Mouse (Mus musculus) thymus, adult 2 months (tissue): Measurements from ENCODE around the gene Xrcc2. TPM values are rescaled to one million over a fixed set of nuclear protein-coding genes. Genes with fewer than 3 reads are reported as not detected.

Source experiments
- DNase-seq: peaks from one replicate; pipeline ENCODE4 v3.0.0; 2021
- H3K27ac ChIP-seq: fragments of 200-500 bp; 2 replicates; pipeline ENCODE4 v1.5.1; 2012; ENCODE audit warnings: low read length, control low read depth; ENCODE audit not compliant: control insufficient read depth, insufficient read depth
- H3K27me3 ChIP-seq: fragments of 200-500 bp; 2 replicates; pipeline ENCODE4 v1.6.1; 2012; ENCODE audit warnings: mild to moderate bottlenecking, low read length, moderate library complexity, mixed read lengths; ENCODE audit not compliant: control insufficient read depth, insufficient read depth
- H3K36me3 ChIP-seq: fragments of 200-500 bp; 2 replicates; pipeline ENCODE4 v1.6.1; 2012; ENCODE audit warnings: mild to moderate bottlenecking, low read length, moderate library complexity; ENCODE audit not compliant: control insufficient read depth, insufficient read depth
- H3K4me1 ChIP-seq: fragments of 200-500 bp; replicated peaks from 2 replicates; pipeline ENCODE4 v1.6.1; 2012; ENCODE audit warnings: low read length; ENCODE audit not compliant: control insufficient read depth, insufficient read depth
- H3K4me3 ChIP-seq: fragments of 200-500 bp; 2 replicates; pipeline ENCODE4 v1.5.1; 2012; ENCODE audit warnings: mild to moderate bottlenecking, low read length, control low read depth, moderate library complexity; ENCODE audit not compliant: control insufficient read depth, insufficient read depth
- CTCF ChIP-seq: fragments of 200-500 bp; IDR thresholded peaks from 2 replicates; pipeline ENCODE4 v1.5.1; 2012; ENCODE audit warnings: mild to moderate bottlenecking, control low read depth, low read length, moderate library complexity, borderline replicate concordance; ENCODE audit not compliant: control insufficient read depth, poor library complexity, insufficient read depth; ENCODE audit errors: extremely low read depth
- POLR2A ChIP-seq: fragments of 200-500 bp; IDR thresholded peaks from 2 replicates; pipeline ENCODE4 v1.6.1; 2012; ENCODE audit warnings: mild to moderate bottlenecking, low read length, control low read depth, moderate library complexity; ENCODE audit not compliant: control insufficient read depth, poor library complexity, insufficient read depth; ENCODE audit errors: extremely low read depth
- WGBS: fragments of 180-500 bp; shearing (Covaris S2); methylation state at CpG from one replicate; pipeline ENCODE4 v1.1.7; 2018; 5-methylcytosine and 5-hydroxymethylcytosine counted together
- polyA plus RNA-seq: library from polyadenylated mRNA; depleted of rRNA; stranded (reverse); fragments of >200 nt; gene quantifications from 2 replicates; pipeline ENCODE4 v1.2.3, GENCODE M21; 2012

Xrcc2 gene
- polyA plus RNA-seq, 1 experiment, result 10.6 TPM

- Histone ChIP-seq H3K4me3 (no peak overlapping the region), H3K4me1 (no peaks in the 10 kb centered on the region), H3K36me3 (no peaks in the 10 kb centered on the region), H3K27me3 (no peaks in the 10 kb centered on the region), H3K27ac (no peak overlapping the region)
- 91% methylated on average over 9 of the region's 9 CpGs for WGBS
- TF ChIP-seq POLR2A (no peak), CTCF (no peak)
- no peak for DNase-seq
Measured at GRCm38 (mm10) chr5:25668306-25668705, 37.3 kb downstream of the Xrcc2 start.

DNA sequence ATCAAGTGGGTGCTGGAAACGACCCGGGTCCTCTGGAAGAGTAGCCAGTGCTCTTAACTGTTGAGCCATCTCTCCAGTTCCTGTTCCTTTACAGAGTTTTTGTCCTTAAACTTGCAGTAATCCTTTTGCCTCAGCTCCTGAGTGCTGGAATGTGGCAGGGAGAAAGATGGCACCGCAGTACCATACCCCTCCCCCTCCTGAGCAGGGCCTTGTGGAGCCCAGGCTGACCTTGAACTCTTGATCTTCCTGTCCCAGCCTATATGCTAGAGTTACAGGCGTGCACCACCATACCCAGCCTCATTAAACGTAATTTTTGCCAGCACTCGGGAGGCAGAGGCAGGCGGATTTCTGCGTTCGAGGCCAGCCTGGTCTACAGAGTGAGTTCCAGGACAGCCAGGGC is 38.9 kb downstream of the Xrcc2 start:
- H3K4me1 ChIP-seq, result no peaks in the 10 kb centered on the region
- no peaks in the 10 kb centered on the region for H3K27me3 ChIP-seq
- no peak for TF ChIP-seq POLR2A
- TF ChIP-seq CTCF, result no peak
- H3K36me3 ChIP-seq, result no peaks in the 10 kb centered on the region
- 94% methylated on average over 9 of the region's 9 CpGs for WGBS
- no peak overlapping the region for H3K27ac ChIP-seq
- no peak overlapping the region for H3K4me3 ChIP-seq
- no peak for DNase-seq

DNA sequence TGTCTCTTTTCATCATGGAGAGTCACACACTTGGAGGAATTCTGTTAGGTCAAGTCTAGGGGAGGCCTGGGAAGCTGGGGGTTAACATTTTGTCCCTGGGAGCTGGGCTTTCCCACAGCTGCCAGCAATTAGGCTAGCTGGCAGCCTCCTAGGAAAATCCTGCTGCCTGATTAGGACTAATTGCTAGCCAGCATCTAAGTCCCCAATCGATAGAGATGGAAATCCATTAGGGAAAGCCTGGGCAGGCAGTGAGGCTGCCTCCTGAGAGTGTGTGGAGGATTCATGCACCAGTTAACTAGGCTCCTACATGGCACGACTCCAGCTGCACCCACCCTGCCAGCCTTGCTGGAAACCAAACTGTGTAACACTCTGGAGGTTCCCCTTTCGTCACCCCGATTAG is 39.5 kb downstream of the Xrcc2 start:
- H3K27me3 ChIP-seq, result no peaks in the 10 kb centered on the region
- no peak for DNase-seq
- WGBS, result 62% methylated on average over 4 of the region's 4 CpGs
- no peak overlapping the region for H3K4me3 ChIP-seq
- no peaks in the 10 kb centered on the region for H3K4me1 ChIP-seq
- H3K36me3 ChIP-seq, result no peaks in the 10 kb centered on the region
- H3K27ac ChIP-seq, result no peak overlapping the region
- TF ChIP-seq POLR2A (no peak), CTCF (no peak)

- 94% methylated on average over 10 of the region's 10 CpGs for WGBS
- DNase-seq, result no peak
- TF ChIP-seq POLR2A, result no peak
- no peak for TF ChIP-seq CTCF
- H3K27ac ChIP-seq, result no peak overlapping the region
- no peak overlapping the region for H3K4me3 ChIP-seq
- no peaks in the 10 kb centered on the region for H3K4me1 ChIP-seq
- no peaks in the 10 kb centered on the region for H3K36me3 ChIP-seq
- H3K27me3 ChIP-seq, result no peaks in the 10 kb centered on the region
Measured at GRCm38 (mm10) chr5:25665516-25665915, 40.1 kb downstream of the Xrcc2 start.

DNA sequence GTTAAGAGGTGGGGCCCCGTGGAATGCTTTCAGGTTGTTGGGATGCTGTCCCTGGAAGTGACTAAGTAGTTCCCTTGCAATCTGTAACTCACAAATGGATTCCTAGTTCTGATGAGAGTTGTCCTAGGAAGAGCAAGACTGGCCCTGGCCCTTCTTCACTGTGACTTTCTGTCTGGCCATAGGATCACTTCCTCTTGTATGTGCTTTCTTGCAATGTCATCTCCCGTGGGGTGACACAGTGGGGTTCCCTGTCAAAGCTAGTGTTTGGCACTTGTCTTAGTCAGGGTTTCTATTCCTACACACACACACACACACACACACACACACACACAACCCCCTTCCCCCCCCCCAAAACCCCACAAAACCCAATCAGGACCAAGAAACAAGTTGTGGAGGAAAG is 42.5 kb downstream of the Xrcc2 start:
- WGBS, result 50% methylated on average over 2 of the region's 2 CpGs
- no peaks in the 10 kb centered on the region for H3K27me3 ChIP-seq
- no peak overlapping the region for H3K27ac ChIP-seq
- H3K4me3 ChIP-seq, result no peak overlapping the region
- no peaks in the 10 kb centered on the region for H3K36me3 ChIP-seq
- DNase-seq, result no peak
- TF ChIP-seq POLR2A (no peak), CTCF (no peak)
- H3K4me1 ChIP-seq, result no peaks in the 10 kb centered on the region

DNA sequence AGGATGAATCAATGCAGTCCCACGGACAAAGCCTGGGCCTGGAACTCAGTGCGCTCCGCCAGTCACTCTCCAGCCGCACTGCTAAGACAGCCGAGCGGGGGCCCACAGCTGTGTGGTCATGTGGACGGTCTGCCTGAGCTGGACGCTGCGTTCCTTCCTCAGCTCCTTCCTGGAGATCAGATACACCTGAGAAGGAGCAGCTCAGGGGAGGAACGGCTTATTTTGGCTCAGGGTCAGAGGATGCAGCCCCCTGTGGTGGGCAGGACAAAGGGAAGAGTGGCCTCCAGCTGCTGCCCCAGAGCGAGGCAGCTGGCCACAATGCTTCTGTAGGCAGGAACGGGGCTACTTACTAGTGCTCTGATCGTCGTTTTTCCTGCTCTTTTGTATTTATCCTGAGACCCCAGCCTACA is 51.0 kb downstream of the Xrcc2 start:
- no peaks in the 10 kb centered on the region for H3K27me3 ChIP-seq
- no peak overlapping the region for H3K27ac ChIP-seq
- H3K4me1 ChIP-seq, result no peaks in the 10 kb centered on the region
- no peaks in the 10 kb centered on the region for H3K36me3 ChIP-seq
- no peak overlapping the region for H3K4me3 ChIP-seq
- 54% methylated on average over 14 of the region's 14 CpGs for WGBS
- no peak for DNase-seq
- TF ChIP-seq CTCF, result no peak
- TF ChIP-seq POLR2A, result no peak

DNA sequence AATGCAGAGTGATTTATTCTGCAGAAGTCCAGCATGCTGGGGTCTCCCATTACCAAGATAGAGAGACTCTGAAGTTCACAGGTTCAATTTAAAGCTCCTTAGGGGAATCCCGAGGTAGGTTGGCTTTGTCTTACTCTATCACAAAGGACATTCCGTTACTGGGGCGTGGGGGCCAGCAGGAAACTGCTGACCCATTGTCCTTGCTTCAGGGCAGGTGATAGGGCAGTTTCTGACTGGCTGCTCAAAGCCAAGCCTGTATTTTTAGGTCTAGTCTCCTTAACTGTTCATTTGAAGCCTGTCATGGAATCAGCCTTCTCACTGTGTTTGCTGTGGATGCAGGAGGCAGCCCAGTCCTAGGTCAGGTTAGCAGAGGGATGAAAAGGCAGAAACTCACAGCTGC is 52.2 kb downstream of the Xrcc2 start:
- no peak for TF ChIP-seq POLR2A
- H3K27ac ChIP-seq, result no peak overlapping the region
- H3K36me3 ChIP-seq, result no peaks in the 10 kb centered on the region
- no peak for DNase-seq
- no peak overlapping the region for H3K4me3 ChIP-seq
- H3K4me1 ChIP-seq, result no peaks in the 10 kb centered on the region
- no peaks in the 10 kb centered on the region for H3K27me3 ChIP-seq
- 74% methylated on average over 3 of the region's 3 CpGs for WGBS
